Mouse (Mus musculus): ENCODE data around the gene Myo3b. TPM values are rescaled to one million over a fixed set of nuclear protein-coding genes. Genes with fewer than 3 reads are reported as not detected.

Gene Myo3b
- polyA plus RNA-seq, 1 experiment from 2014 or later = 0.17 TPM

DNA sequence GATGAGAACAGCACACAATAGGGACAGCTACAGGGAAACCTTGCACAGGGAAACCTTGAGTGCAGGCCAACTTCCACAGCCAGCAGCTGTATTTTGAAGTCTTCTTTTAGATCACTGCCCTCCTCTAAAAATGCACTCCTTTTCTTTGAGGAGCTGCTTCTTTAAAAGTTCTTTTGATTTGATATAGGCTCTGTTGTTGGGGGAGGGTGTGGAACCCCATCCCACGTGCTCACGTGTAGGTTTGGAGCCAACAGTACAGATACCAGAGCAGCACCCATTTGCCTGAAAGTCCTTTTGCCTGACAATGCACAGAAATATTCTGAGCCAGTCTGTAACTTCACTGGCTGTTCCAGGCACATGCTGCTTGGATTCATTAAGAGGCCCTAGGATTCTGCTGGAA, 7.5 kb upstream of the Myo3b start:
- Histone ChIP-seq H3K36me3 (peaks cover 5% of the 10 kb centered on the region; the same call in 1 of the 2 replicates), H3K4me2 (replicated peaks) (no peak overlapping the region), H3K4me3 (replicated peaks) (no peak overlapping the region), H3K9me3 (0 out of 2 replicates have a peak, but pooled peaks cover 9% of the 10 kb centered on the region), H3K9ac (replicated peaks) (no peak overlapping the region), H3K4me1 (replicated peaks) (no peaks in the 10 kb centered on the region), H3K27me3 (no peaks in the 10 kb centered on the region), H3K27ac (no peak overlapping the region)
- WGBS = 86% methylated on average over 2 of the region's 2 CpGs
- no peak for ATAC-seq

DNA sequence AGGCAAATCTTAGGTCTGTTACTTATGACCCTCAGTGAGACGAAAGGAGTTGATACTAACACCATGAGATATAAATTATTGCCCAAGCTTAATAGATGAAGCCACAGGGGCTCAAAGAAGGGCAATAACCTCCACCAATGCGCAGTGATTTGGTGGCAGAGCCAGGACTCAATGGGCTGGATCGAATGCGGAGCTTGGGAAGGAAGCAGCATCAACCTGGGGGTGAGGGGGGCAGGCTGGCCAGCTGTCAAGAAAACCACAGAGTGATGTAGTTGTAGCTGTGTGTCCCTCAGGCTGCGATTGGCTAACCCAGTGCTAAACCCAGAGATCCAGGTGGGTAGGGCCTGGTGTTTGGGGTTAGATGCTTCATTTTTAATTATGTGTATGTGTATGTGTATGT, 4.0 kb upstream of the Myo3b start:
- H3K9me3 ChIP-seq = 0 out of 2 replicates have a peak, but pooled peaks cover under 1% of the 10 kb centered on the region
- peaks cover 11% of the 10 kb centered on the region for H3K4me1 ChIP-seq (replicated peaks)
- H3K4me3 ChIP-seq (replicated peaks) = no peak overlapping the region
- no peaks in the 10 kb centered on the region for H3K36me3 ChIP-seq
- H3K4me2 ChIP-seq (replicated peaks) = no peak overlapping the region
- WGBS = 64% methylated on average over 5 of the region's 5 CpGs
- H3K27me3 ChIP-seq = no peaks in the 10 kb centered on the region
- no peak overlapping the region for H3K27ac ChIP-seq
- no peak for ATAC-seq
- no peak overlapping the region for H3K9ac ChIP-seq (replicated peaks)

- H3K9me3 ChIP-seq = no peaks in the 10 kb centered on the region
- H3K27me3 ChIP-seq = no peaks in the 10 kb centered on the region
- no peak overlapping the region for H3K4me2 ChIP-seq (replicated peaks)
- ATAC-seq = no peak
- H3K36me3 ChIP-seq = no peaks in the 10 kb centered on the region
- H3K4me3 ChIP-seq (replicated peaks) = no peak overlapping the region
- H3K4me1 ChIP-seq (replicated peaks) = peaks cover 11% of the 10 kb centered on the region
- 44% methylated on average over 1 of the region's 1 CpGs for WGBS
- H3K27ac ChIP-seq = no peak overlapping the region
- H3K9ac ChIP-seq (replicated peaks) = no peak overlapping the region
These were observed 3.6 kb upstream of the Myo3b start for GRCm38 (mm10) chr2:70035358-70035757.

DNA sequence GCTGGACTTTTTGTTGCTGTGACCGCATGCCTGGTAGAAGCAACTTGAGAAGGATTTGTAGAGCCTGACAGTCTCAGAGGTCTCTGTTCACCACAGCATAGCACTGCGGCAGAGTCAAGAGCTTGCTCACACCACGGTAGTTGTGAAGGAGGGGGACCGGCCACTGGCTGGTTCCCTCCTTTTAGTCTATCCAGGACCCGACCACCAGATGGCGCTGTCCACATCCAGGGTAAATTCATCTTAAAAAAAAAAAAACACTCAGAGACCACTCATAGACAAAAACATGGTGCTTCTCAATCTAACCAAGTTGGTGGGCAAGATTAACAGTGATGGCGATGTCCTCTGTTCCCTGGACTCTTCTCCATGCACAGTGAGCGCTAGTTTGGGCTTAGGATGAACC, 1.7 kb upstream of the Myo3b start:
- peaks cover 11% of the 10 kb centered on the region for H3K4me1 ChIP-seq (replicated peaks)
- no peaks in the 10 kb centered on the region for H3K27me3 ChIP-seq
- no peaks in the 10 kb centered on the region for H3K36me3 ChIP-seq
- no peaks in the 10 kb centered on the region for H3K9me3 ChIP-seq
- no peak overlapping the region for H3K4me2 ChIP-seq (replicated peaks)
- no peak overlapping the region for H3K4me3 ChIP-seq (replicated peaks)
- H3K27ac ChIP-seq = no peak overlapping the region
- no peak overlapping the region for H3K9ac ChIP-seq (replicated peaks)
- no peak for ATAC-seq
- 78% methylated on average over 8 of the region's 8 CpGs for WGBS

DNA sequence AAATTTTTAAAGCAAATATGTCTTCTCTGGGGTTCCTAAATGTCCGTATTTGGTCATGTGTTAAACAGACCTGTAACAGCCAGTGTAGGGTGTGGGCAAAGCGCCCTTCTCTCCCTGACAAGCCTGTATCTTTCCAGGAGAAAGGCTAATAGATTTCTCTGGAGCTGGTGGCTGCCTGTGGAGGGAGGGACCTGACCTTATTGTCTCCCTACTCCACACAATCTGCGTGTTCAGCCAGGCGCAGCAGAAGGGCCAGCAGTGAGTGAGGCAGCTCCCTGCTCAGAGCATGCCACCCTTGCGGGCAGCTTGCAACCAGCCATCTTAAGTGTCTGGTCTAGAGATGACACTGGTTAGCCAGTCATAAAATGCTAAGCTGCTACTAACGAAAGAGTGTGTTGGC, 5.5 kb downstream of the Myo3b start:
- Histone ChIP-seq H3K27me3 (no peaks in the 10 kb centered on the region), H3K4me3 (replicated peaks) (no peak overlapping the region), H3K9me3 (no peaks in the 10 kb centered on the region), H3K9ac (replicated peaks) (no peak overlapping the region), H3K4me2 (replicated peaks) (no peak overlapping the region), H3K4me1 (replicated peaks) (peaks cover 7% of the 10 kb centered on the region), H3K36me3 (no peaks in the 10 kb centered on the region), H3K27ac (peak overlapping the region; percentile 62)
- 20% methylated on average over 6 of the region's 6 CpGs for WGBS
- ATAC-seq = peak; percentile 83

- no peak overlapping the region for H3K9ac ChIP-seq (replicated peaks)
- peaks cover 7% of the 10 kb centered on the region for H3K4me1 ChIP-seq (replicated peaks)
- H3K27ac ChIP-seq = no peak overlapping the region
- no peak overlapping the region for H3K4me3 ChIP-seq (replicated peaks)
- no peaks in the 10 kb centered on the region for H3K27me3 ChIP-seq
- H3K4me2 ChIP-seq (replicated peaks) = no peak overlapping the region
- H3K9me3 ChIP-seq = no peaks in the 10 kb centered on the region
- 89% methylated on average over 11 of the region's 11 CpGs for WGBS
- ATAC-seq = no peak
- H3K36me3 ChIP-seq = no peaks in the 10 kb centered on the region
These were observed 8.9 kb downstream of the Myo3b start for GRCm38 (mm10) chr2:70047868-70048267.

- WGBS = 67% methylated on average over 9 of the region's 9 CpGs
- no peaks in the 10 kb centered on the region for H3K36me3 ChIP-seq
- peak overlapping the region; percentile 62 for H3K27ac ChIP-seq
- H3K27me3 ChIP-seq = no peaks in the 10 kb centered on the region
- H3K4me2 ChIP-seq (replicated peaks) = no peak overlapping the region
- H3K9me3 ChIP-seq = no peaks in the 10 kb centered on the region
- no peak overlapping the region for H3K9ac ChIP-seq (replicated peaks)
- peak; percentile 56; the same call in 1 of the 2 replicates for ATAC-seq
- H3K4me1 ChIP-seq (replicated peaks) = peaks cover 13% of the 10 kb centered on the region
- no peak overlapping the region for H3K4me3 ChIP-seq (replicated peaks)
These were observed 14.9 kb downstream of the Myo3b start for GRCm38 (mm10) chr2:70053803-70054202.

DNA sequence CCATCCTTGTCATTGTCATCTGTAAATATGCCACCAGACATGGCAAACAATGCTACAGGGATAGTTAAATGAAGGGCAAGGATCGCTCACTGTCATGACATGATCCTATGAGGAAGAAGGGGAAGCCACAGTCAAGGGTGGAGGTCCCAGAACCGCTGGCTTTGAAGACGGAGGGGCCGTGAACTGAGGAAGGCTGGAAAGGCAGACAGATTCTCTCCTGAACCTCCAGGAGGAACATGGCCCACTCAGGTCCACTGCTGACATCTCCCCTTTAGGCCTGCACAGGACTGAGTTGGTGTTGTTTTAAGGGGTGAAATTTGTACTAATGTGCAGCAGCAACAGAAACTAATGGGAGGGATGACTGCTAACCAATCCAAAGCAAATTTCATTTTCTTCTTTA, 19.3 kb downstream of the Myo3b start:
- Histone ChIP-seq H3K9ac (replicated peaks) (no peak overlapping the region), H3K4me3 (replicated peaks) (no peak overlapping the region), H3K4me1 (replicated peaks) (peaks cover 32% of the 10 kb centered on the region), H3K27me3 (no peaks in the 10 kb centered on the region), H3K9me3 (no peaks in the 10 kb centered on the region), H3K36me3 (no peaks in the 10 kb centered on the region), H3K27ac (no peak overlapping the region), H3K4me2 (replicated peaks) (no peak overlapping the region)
- WGBS = 97% methylated on average over 4 of the region's 4 CpGs
- ATAC-seq = no peak

DNA sequence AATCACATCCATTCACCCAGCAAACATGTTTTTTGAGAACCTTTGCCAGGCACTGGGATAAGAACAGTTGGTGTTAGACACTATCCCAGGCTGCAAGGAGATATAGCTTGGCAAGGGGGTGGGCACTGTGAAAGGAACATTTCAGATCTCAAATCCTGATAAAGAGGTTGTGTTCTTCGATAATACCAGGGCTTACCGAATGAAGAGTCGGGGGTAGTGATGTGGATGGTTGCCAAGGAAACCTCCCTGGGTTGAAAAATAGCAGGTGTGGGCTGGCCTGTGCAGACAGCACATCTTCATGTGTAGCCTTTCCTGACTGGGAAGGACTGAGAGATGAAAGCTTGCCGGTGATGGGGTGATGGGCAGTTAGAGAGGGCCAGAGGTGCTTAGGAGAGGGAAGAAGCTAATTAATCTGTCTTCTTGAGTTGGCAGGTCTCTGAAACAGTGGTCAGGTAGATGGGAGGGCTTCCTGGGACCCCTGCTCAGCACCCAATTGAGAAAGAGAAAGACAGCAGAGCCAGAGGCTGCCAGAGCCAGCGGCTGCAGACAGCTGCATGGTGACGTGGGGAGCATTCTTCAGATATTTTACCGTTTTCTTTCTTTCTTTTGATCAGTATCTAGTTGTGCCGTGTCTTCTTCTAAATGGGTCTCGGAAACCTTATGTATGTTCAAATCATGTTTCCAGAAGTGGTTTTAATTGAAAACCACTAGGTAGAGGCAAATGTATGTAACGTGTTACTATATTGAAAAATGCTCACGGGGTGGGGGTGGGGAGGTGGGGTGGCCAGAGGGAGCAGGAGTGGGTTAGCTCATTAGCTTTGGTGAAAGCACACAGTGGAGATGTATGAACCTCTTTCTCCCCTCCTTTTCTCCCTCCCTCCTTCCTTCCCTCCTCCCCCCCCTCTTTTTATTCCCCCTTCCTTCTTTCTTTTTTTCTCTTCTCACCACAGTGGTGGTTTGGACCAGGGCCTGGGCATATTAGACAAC, 21.7 kb downstream of the Myo3b start:
- H3K4me2 ChIP-seq (replicated peaks) = no peak overlapping the region; the same call in 1 of the 2 replicates
- H3K4me1 ChIP-seq (replicated peaks) = peaks cover 20% of the 10 kb centered on the region
- peak overlapping the region; percentile 87 for H3K27ac ChIP-seq
- H3K27me3 ChIP-seq = no peaks in the 10 kb centered on the region
- H3K9me3 ChIP-seq = no peaks in the 10 kb centered on the region
- H3K4me3 ChIP-seq (replicated peaks) = no peak overlapping the region
- 37% methylated on average over 11 of the region's 11 CpGs for WGBS
- 0 out of 2 replicates have a peak overlapping the region, but pooled peaks have one; percentile 3 for H3K9ac ChIP-seq (replicated peaks)
- ATAC-seq = peak; percentile 91
- H3K36me3 ChIP-seq = no peaks in the 10 kb centered on the region

DNA sequence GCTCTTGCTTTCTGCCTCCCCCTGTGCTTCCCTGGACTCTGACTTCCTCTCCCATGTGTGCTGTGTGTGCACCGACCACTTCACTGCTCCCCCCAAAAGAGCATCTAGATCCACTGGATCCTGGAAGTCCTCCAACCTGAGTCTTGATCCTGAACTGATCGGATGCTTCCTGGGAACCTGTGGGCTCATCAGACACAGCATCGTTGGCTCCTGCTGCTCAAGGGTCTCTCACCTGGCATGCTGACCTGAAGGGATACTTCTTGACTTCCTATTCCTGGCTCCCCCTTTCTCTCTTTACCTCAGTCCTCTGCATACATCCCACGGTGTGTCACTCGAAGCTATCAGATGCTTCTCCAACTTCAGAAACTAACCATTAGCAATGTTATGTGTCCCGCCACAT, 26.2 kb downstream of the Myo3b start:
- H3K4me1 ChIP-seq (replicated peaks) = peaks cover 18% of the 10 kb centered on the region
- no peak overlapping the region for H3K9ac ChIP-seq (replicated peaks)
- H3K4me2 ChIP-seq (replicated peaks) = no peak overlapping the region
- WGBS = 93% methylated on average over 6 of the region's 6 CpGs
- ATAC-seq = no peak
- no peak overlapping the region for H3K27ac ChIP-seq
- no peaks in the 10 kb centered on the region for H3K9me3 ChIP-seq
- H3K4me3 ChIP-seq (replicated peaks) = no peak overlapping the region
- no peaks in the 10 kb centered on the region for H3K27me3 ChIP-seq
- H3K36me3 ChIP-seq = no peaks in the 10 kb centered on the region

GRCm38 (mm10) chr2:70065729-70066300, 26.9 kb downstream of the Myo3b start:
- 34% methylated on average over 7 of the region's 7 CpGs for WGBS
- no peaks in the 10 kb centered on the region for H3K27me3 ChIP-seq
- H3K4me2 ChIP-seq (replicated peaks) = no peak overlapping the region
- no peaks in the 10 kb centered on the region for H3K36me3 ChIP-seq
- no peaks in the 10 kb centered on the region for H3K9me3 ChIP-seq
- H3K9ac ChIP-seq (replicated peaks) = no peak overlapping the region
- H3K4me1 ChIP-seq (replicated peaks) = peaks cover 11% of the 10 kb centered on the region; the same call in 1 of the 2 replicates
- H3K4me3 ChIP-seq (replicated peaks) = no peak overlapping the region
- ATAC-seq = no peak
- 0 out of 2 replicates have a peak overlapping the region, but pooled peaks have one; percentile 2 for H3K27ac ChIP-seq

- Histone ChIP-seq H3K27me3 (no peaks in the 10 kb centered on the region), H3K9ac (replicated peaks) (no peak overlapping the region), H3K27ac (no peak overlapping the region), H3K4me1 (replicated peaks) (peaks cover 5% of the 10 kb centered on the region; the same call in 1 of the 2 replicates), H3K36me3 (no peaks in the 10 kb centered on the region), H3K4me3 (replicated peaks) (no peak overlapping the region), H3K4me2 (replicated peaks) (no peak overlapping the region), H3K9me3 (no peaks in the 10 kb centered on the region)
- no peak for ATAC-seq
- 66% methylated on average over 6 of the region's 6 CpGs for WGBS
These were observed 27.6 kb downstream of the Myo3b start for GRCm38 (mm10) chr2:70066338-70067022.

All from midbrain, embryonic 13.5 days (tissue).